Mouse (Mus musculus) spleen, adult 18-20 months (tissue): ENCODE results near the gene Ndufv3.

Experiments
- DNase-seq, 2 experiments: peaks; one replicate each; pipeline ENCODE4 v3.0.0; 2022; ENCODE audit warnings: mixed read lengths in 2 of 2

Gene Ndufv3

GRCm38 (mm10) chr17:31519946-31520838 is at the start of gene Ndufv3, which contains the start of gene Wdr4:
TSS of gene Ndufv3 (plus strand) at chr17:31520115.
TSS of gene Wdr4 (minus strand) at chr17:31519980.
- DNase-seq = peak; percentile 98 to 99

GRCm38 (mm10) chr17:31470766-31471418 is 49.0 kb upstream of the Ndufv3 start:
- DNase-seq = no peak

- no peak for DNase-seq
Measured at GRCm38 (mm10) chr17:31474388-31474787, 45.5 kb upstream of the Ndufv3 start.

GRCm38 (mm10) chr17:31478606-31479005 is 41.3 kb upstream of the Ndufv3 start:
- no peak for DNase-seq

- DNase-seq = no peak
Measured at GRCm38 (mm10) chr17:31479108-31479844, 40.6 kb upstream of the Ndufv3 start.

GRCm38 (mm10) chr17:31486616-31487198 is 33.2 kb upstream of the Ndufv3 start:
- no peak for DNase-seq

GRCm38 (mm10) chr17:31487433-31488060 is 32.4 kb upstream of the Ndufv3 start:
- DNase-seq = no peak

- DNase-seq = no peak
Measured at GRCm38 (mm10) chr17:31491355-31491754, 28.6 kb upstream of the Ndufv3 start.

GRCm38 (mm10) chr17:31492416-31492815 is 27.5 kb upstream of the Ndufv3 start:
- DNase-seq = peak; percentile 32 to 59

GRCm38 (mm10) chr17:31494989-31495388 is 24.9 kb upstream of the Ndufv3 start:
- no peak for DNase-seq

- DNase-seq = no peak
Measured at GRCm38 (mm10) chr17:31497726-31498125, 22.2 kb upstream of the Ndufv3 start.

GRCm38 (mm10) chr17:31499725-31500124 is 20.2 kb upstream of the Ndufv3 start:
- DNase-seq = no peak

- DNase-seq = no peak
Measured at GRCm38 (mm10) chr17:31500416-31500815, 19.5 kb upstream of the Ndufv3 start.

- DNase-seq = no peak
Measured at GRCm38 (mm10) chr17:31500908-31501307, 19.0 kb upstream of the Ndufv3 start.

- no peak for DNase-seq
Measured at GRCm38 (mm10) chr17:31502261-31502927, 17.5 kb upstream of the Ndufv3 start.

- no peak for DNase-seq
Measured at GRCm38 (mm10) chr17:31503337-31503736, 16.6 kb upstream of the Ndufv3 start.

- DNase-seq = no peak
Measured at GRCm38 (mm10) chr17:31503936-31504335, 16.0 kb upstream of the Ndufv3 start.

GRCm38 (mm10) chr17:31505013-31505412 is 14.9 kb upstream of the Ndufv3 start:
- DNase-seq = no peak

- no peak for DNase-seq
Measured at GRCm38 (mm10) chr17:31506282-31506681, 13.6 kb upstream of the Ndufv3 start.

GRCm38 (mm10) chr17:31510944-31511343 is 9.0 kb upstream of the Ndufv3 start:
- no peak for DNase-seq

GRCm38 (mm10) chr17:31511792-31512495 is 8.0 kb upstream of the Ndufv3 start:
- peak; percentile 74 to 76 for DNase-seq
